Mouse (Mus musculus) forebrain, embryonic 11.5 days (tissue): Measurements from ENCODE around the gene Grm7. TPM values are rescaled to one million over a fixed set of nuclear protein-coding genes. Genes with fewer than 3 reads are reported as not detected.
A peak's percentile ranks its signal among the peaks of the same experiment; 100 is the strongest.

ENCODE experiments used
- ATAC-seq: fragments of 200-750 bp; cut with Nextera tagmentation; replicated peaks from 2 replicates; pipeline ENCODE4 v1.8.0; 2017; ENCODE audit warnings: moderate TSS enrichment; ENCODE audit not compliant: low FRiP score
- DNase-seq: peaks from one replicate; pipeline ENCODE4 v3.0.0-alpha.2; 2017; ENCODE audit warnings: low spot score
- H3K27ac ChIP-seq: fragments of 300-500 bp; sonication (generic); 2 replicates; pipeline ENCODE4 v1.5.1; 2014; ENCODE audit warnings: low read depth, low read length
- H3K27me3 ChIP-seq: fragments of 300-500 bp; sonication (generic); 2 replicates; pipeline ENCODE4 v1.6.1; 2014; ENCODE audit warnings: mild to moderate bottlenecking, low read length, mixed read lengths; ENCODE audit not compliant: control insufficient read depth, insufficient read depth
- H3K36me3 ChIP-seq: fragments of 300-500 bp; sonication (generic); 2 replicates; pipeline ENCODE4 v1.6.1; 2014; ENCODE audit warnings: mild to moderate bottlenecking, low read length, moderate library complexity, mixed read lengths; ENCODE audit not compliant: control insufficient read depth, insufficient read depth
- H3K4me1 ChIP-seq: fragments of 300-500 bp; sonication (generic); replicated peaks from 2 replicates; pipeline ENCODE4 v1.6.1; 2014; ENCODE audit warnings: low read length, mixed read lengths; ENCODE audit not compliant: control insufficient read depth, insufficient read depth
- H3K4me2 ChIP-seq: fragments of 300-500 bp; sonication (generic); 2 replicates; pipeline ENCODE4 v1.6.1; 2014; ENCODE audit warnings: low read depth, mild to moderate bottlenecking, low read length, moderate library complexity, mixed read lengths; ENCODE audit not compliant: severe bottlenecking
- H3K4me3 ChIP-seq: fragments of 300-500 bp; sonication (generic); 2 replicates; pipeline ENCODE4 v1.5.1; 2014; ENCODE audit warnings: low read depth, low read length
- H3K9ac ChIP-seq: fragments of 300-500 bp; sonication (generic); 2 replicates; pipeline ENCODE4 v1.6.1; 2014; ENCODE audit warnings: low read length
- H3K9me3 ChIP-seq: fragments of 300-500 bp; sonication (generic); 2 replicates; pipeline ENCODE4 v1.6.1; 2016; ENCODE audit warnings: low read length, mixed read lengths; ENCODE audit not compliant: control insufficient read depth
- WGBS: fragments of 180-500 bp; shearing (Covaris S2); extraction: QIAGEN DNeasy Blood & Tissue Kit; methylation state at CpG from one replicate; pipeline ENCODE4 v1.1.7; 2014; 5-methylcytosine and 5-hydroxymethylcytosine counted together
- polyA plus RNA-seq: library from polyadenylated mRNA; unstranded; fragments of >200 nt; fragmentation: Nextera tagmentation; extraction: Ambion mirVana; gene quantifications from 2 replicates; pipeline ENCODE4 v1.2.1, GENCODE M21; 2014

Gene Grm7
- polyA plus RNA-seq, 1 experiment from 2014 or later: 0.79 TPM

- Histone ChIP-seq H3K27ac (no peak overlapping the region), H3K36me3 (no peaks in the 10 kb centered on the region), H3K9me3 (no peaks in the 10 kb centered on the region), H3K4me3 (no peak overlapping the region), H3K9ac (no peak overlapping the region), H3K4me1 (no peaks in the 10 kb centered on the region), H3K4me2 (no peak overlapping the region), H3K27me3 (no peaks in the 10 kb centered on the region)
- WGBS: 72% methylated on average over 1 of the region's 1 CpGs
- ATAC-seq: no peak
- DNase-seq: no peak
These were observed 716.3 kb downstream of the Grm7 start for GRCm38 (mm10) chr6:111361681-111362080.

- no peaks in the 10 kb centered on the region for H3K9me3 ChIP-seq
- WGBS: 89% methylated on average over 3 of the region's 3 CpGs
- no peaks in the 10 kb centered on the region for H3K36me3 ChIP-seq
- no peak for ATAC-seq
- no peak overlapping the region for H3K4me2 ChIP-seq
- peaks cover 6% of the 10 kb centered on the region; the same call in 1 of the 2 replicates for H3K4me1 ChIP-seq
- H3K27me3 ChIP-seq: no peaks in the 10 kb centered on the region
- H3K9ac ChIP-seq: no peak overlapping the region
- H3K27ac ChIP-seq: no peak overlapping the region
- no peak overlapping the region for H3K4me3 ChIP-seq
- no peak for DNase-seq
These were observed 722.7 kb downstream of the Grm7 start for GRCm38 (mm10) chr6:111368111-111368510.

- no peak overlapping the region for H3K27ac ChIP-seq
- H3K27me3 ChIP-seq: no peaks in the 10 kb centered on the region
- peaks cover 6% of the 10 kb centered on the region; the same call in 1 of the 2 replicates for H3K4me1 ChIP-seq
- H3K36me3 ChIP-seq: no peaks in the 10 kb centered on the region
- no peak overlapping the region for H3K4me2 ChIP-seq
- no peaks in the 10 kb centered on the region for H3K9me3 ChIP-seq
- H3K4me3 ChIP-seq: no peak overlapping the region
- no peak overlapping the region for H3K9ac ChIP-seq
- ATAC-seq: 0 out of 2 replicates have a peak, but pooled peaks have one; percentile 9
- WGBS: 76% methylated on average over 3 of the region's 3 CpGs
- no peak for DNase-seq
These were observed 723.2 kb downstream of the Grm7 start for GRCm38 (mm10) chr6:111368551-111368950.

- Histone ChIP-seq H3K4me3 (no peak overlapping the region), H3K9ac (no peak overlapping the region), H3K9me3 (no peaks in the 10 kb centered on the region), H3K27me3 (no peaks in the 10 kb centered on the region), H3K27ac (no peak overlapping the region), H3K4me2 (no peak overlapping the region), H3K36me3 (no peaks in the 10 kb centered on the region), H3K4me1 (peaks cover 6% of the 10 kb centered on the region; the same call in 1 of the 2 replicates)
- 74% methylated on average over 2 of the region's 2 CpGs for WGBS
- peak; percentile 51 for ATAC-seq
- no peak for DNase-seq
These were observed 723.6 kb downstream of the Grm7 start for GRCm38 (mm10) chr6:111369013-111369412.

GRCm38 (mm10) chr6:111371581-111372349 is 726.4 kb downstream of the Grm7 start:
- peak; percentile 39; the same call in 1 of the 2 replicates for ATAC-seq
- no peaks in the 10 kb centered on the region for H3K9me3 ChIP-seq
- WGBS: 9% methylated on average over 4 of the region's 4 CpGs
- H3K27ac ChIP-seq: no peak overlapping the region
- H3K36me3 ChIP-seq: no peaks in the 10 kb centered on the region
- no peak overlapping the region for H3K9ac ChIP-seq
- H3K27me3 ChIP-seq: no peaks in the 10 kb centered on the region
- DNase-seq: peak; percentile 54
- H3K4me3 ChIP-seq: no peak overlapping the region
- peaks cover 6% of the 10 kb centered on the region; the same call in 1 of the 2 replicates for H3K4me1 ChIP-seq
- no peak overlapping the region for H3K4me2 ChIP-seq

- DNase-seq (no peak), ATAC-seq (peak; percentile 53)
- no peaks in the 10 kb centered on the region for H3K36me3 ChIP-seq
- no peaks in the 10 kb centered on the region for H3K27me3 ChIP-seq
- H3K4me2 ChIP-seq: no peak overlapping the region
- no peak overlapping the region for H3K9ac ChIP-seq
- 39% methylated on average over 11 of the region's 11 CpGs for WGBS
- no peak overlapping the region for H3K4me3 ChIP-seq
- peaks cover 6% of the 10 kb centered on the region; the same call in 1 of the 2 replicates for H3K4me1 ChIP-seq
- H3K9me3 ChIP-seq: no peaks in the 10 kb centered on the region
- no peak overlapping the region for H3K27ac ChIP-seq
These were observed 727.4 kb downstream of the Grm7 start for GRCm38 (mm10) chr6:111372626-111373380.

- 73% methylated on average over 2 of the region's 2 CpGs for whole genome bisulfite sequencing
- no peak for ATAC-seq
- no peaks in the 10 kb centered on the region for H3K9me3 ChIP-seq
These were observed 735.3 kb downstream of the Grm7 start for GRCm38 (mm10) chr6:111380710-111381109.

GRCm38 (mm10) chr6:111408750-111409149 is 763.4 kb downstream of the Grm7 start:
- Histone ChIP-seq H3K4me2 (no peak overlapping the region), H3K4me1 (no peaks in the 10 kb centered on the region), H3K9me3 (no peaks in the 10 kb centered on the region), H3K9ac (no peak overlapping the region), H3K4me3 (no peak overlapping the region), H3K36me3 (no peaks in the 10 kb centered on the region), H3K27me3 (no peaks in the 10 kb centered on the region), H3K27ac (no peak overlapping the region)
- DNase-seq: no peak
- ATAC-seq: no peak
- 90% methylated on average over 8 of the region's 8 CpGs for WGBS

More at GRCm38 (mm10) chr6:111380710-111381109, 735.3 kb downstream of the Grm7 start:
- Histone ChIP-seq H3K4me1 (no peaks in the 10 kb centered on the region), H3K27me3 (no peaks in the 10 kb centered on the region), H3K4me3 (no peak overlapping the region), H3K27ac (no peak overlapping the region), H3K36me3 (no peaks in the 10 kb centered on the region), H3K9ac (no peak overlapping the region), H3K4me2 (no peak overlapping the region)
- DNase-seq: no peak
